Mouse (Mus musculus) forebrain, embryonic 13.5 days (tissue): ENCODE measurements around the gene Rps27. TPM values are rescaled to one million over a fixed set of nuclear protein-coding genes. Genes with fewer than 3 reads are reported as not detected.

Experiments used
- ATAC-seq: fragments of 200-750 bp; cut with Nextera tagmentation; 2 replicates; pipeline ENCODE4 v1.8.0; 2017
- H3K27ac ChIP-seq: fragments of 300-500 bp; sonication (generic); 2 replicates; pipeline ENCODE4 v1.5.1; 2015; ENCODE audit warnings: inconsistent platforms, mild to moderate bottlenecking, moderate library complexity
- H3K27me3 ChIP-seq: fragments of 300-500 bp; sonication (generic); 2 replicates; pipeline ENCODE4 v1.6.1; 2015; ENCODE audit warnings: mild to moderate bottlenecking, inconsistent platforms
- H3K36me3 ChIP-seq: fragments of 300-500 bp; sonication (generic); 2 replicates; pipeline ENCODE4 v1.6.1; 2015; ENCODE audit warnings: mild to moderate bottlenecking, inconsistent platforms; ENCODE audit not compliant: poor library complexity, severe bottlenecking
- H3K4me1 ChIP-seq: fragments of 300-500 bp; sonication (generic); 2 replicates; pipeline ENCODE4 v1.6.1; 2015; ENCODE audit warnings: inconsistent platforms
- H3K4me2 ChIP-seq: fragments of 300-500 bp; sonication (generic); 2 replicates; pipeline ENCODE4 v1.6.1; 2015; ENCODE audit warnings: inconsistent platforms, mild to moderate bottlenecking, moderate library complexity
- H3K4me3 ChIP-seq: fragments of 300-500 bp; sonication (generic); 2 replicates; pipeline ENCODE4 v1.5.1; 2015; ENCODE audit warnings: mild to moderate bottlenecking, inconsistent platforms
- H3K9ac ChIP-seq: fragments of 300-500 bp; sonication (generic); 2 replicates; pipeline ENCODE4 v1.6.1; 2015; ENCODE audit warnings: mild to moderate bottlenecking, inconsistent platforms
- H3K9me3 ChIP-seq: fragments of 300-500 bp; sonication (generic); replicated peaks from 2 replicates; pipeline ENCODE4 v1.6.1; 2016; ENCODE audit warnings: inconsistent platforms
- WGBS: fragments of 180-500 bp; shearing (Covaris S2); methylation state at CpG from one replicate; pipeline ENCODE4 v1.1.7; 2015; 5-methylcytosine and 5-hydroxymethylcytosine counted together
- polyA plus RNA-seq: library from polyadenylated mRNA; unstranded; fragments of >200 nt; fragmentation: Nextera tagmentation; extraction: Ambion mirVana; gene quantifications from 2 replicates; pipeline ENCODE4 v1.2.1, GENCODE M21; 2015

Rps27 gene
- polyA plus RNA-seq, 1 experiment from 2014 or later = 1,420 TPM

- WGBS = 89% methylated on average over 4 of the region's 4 CpGs
- no peaks in the 10 kb centered on the region for H3K9me3 ChIP-seq
- H3K4me1 ChIP-seq = peaks cover 13% of the 10 kb centered on the region
- H3K27me3 ChIP-seq = no peaks in the 10 kb centered on the region
- H3K4me3 ChIP-seq = no peak overlapping the region
- no peak for ATAC-seq
- H3K9ac ChIP-seq = no peak overlapping the region
- no peak overlapping the region for H3K27ac ChIP-seq
- H3K36me3 ChIP-seq = peaks cover 11% of the 10 kb centered on the region; the same call in 1 of the 2 replicates
- H3K4me2 ChIP-seq = no peak overlapping the region
Observed at GRCm38 (mm10) chr3:90222455-90222854, 9.0 kb upstream of the Rps27 start.

- WGBS = 24% methylated on average over 5 of the region's 5 CpGs
- no peak for ATAC-seq
Observed at GRCm38 (mm10) chr3:90221123-90221522, 7.7 kb upstream of the Rps27 start.

DNA sequence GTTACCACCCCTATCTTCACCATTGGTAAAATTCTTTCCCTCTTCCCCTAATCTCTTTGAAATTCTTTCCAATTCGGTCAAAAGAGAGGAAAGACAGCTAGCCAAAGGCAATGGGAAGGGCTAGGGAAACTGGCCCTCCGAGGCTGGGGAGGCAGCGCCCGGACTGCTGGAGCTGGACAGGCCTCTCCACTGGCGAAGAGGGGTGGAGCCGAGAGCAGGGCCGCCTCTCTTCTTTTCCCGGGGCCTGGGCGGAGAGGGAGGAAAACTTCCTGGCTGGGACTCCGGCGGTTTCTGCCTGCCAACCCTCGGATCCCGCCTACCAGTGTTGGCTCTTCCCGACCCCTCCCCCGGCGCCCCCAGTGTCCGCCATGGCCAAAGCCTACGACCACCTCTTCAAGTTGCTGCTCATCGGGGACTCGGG, 7.1 kb upstream of the Rps27 start:
- ATAC-seq = peak; percentile 84
- H3K27me3 ChIP-seq = no peaks in the 10 kb centered on the region
- no peaks in the 10 kb centered on the region for H3K9me3 ChIP-seq
- under 1% methylated on average over 15 of the region's 20 CpGs for WGBS
- H3K36me3 ChIP-seq = peaks cover 11% of the 10 kb centered on the region; the same call in 1 of the 2 replicates
- H3K27ac ChIP-seq = peak overlapping the region; percentile 70
- peak overlapping the region; percentile 65 for H3K9ac ChIP-seq
- peak overlapping the region; percentile 84 for H3K4me2 ChIP-seq
- H3K4me3 ChIP-seq = peak overlapping the region; percentile 44
- H3K4me1 ChIP-seq = peaks cover 13% of the 10 kb centered on the region

More at GRCm38 (mm10) chr3:90221123-90221522, 7.7 kb upstream of the Rps27 start:
- Histone ChIP-seq H3K9me3 (no peaks in the 10 kb centered on the region), H3K27me3 (no peaks in the 10 kb centered on the region), H3K4me3 (peak overlapping the region; percentile 44), H3K9ac (peak overlapping the region; percentile 65), H3K4me2 (peak overlapping the region; percentile 84), H3K27ac (no peak overlapping the region), H3K4me1 (peaks cover 13% of the 10 kb centered on the region), H3K36me3 (peaks cover 11% of the 10 kb centered on the region; the same call in 1 of the 2 replicates)

GRCm38 (mm10) chr3:90220088-90220487, 6.6 kb upstream of the Rps27 start:
- Histone ChIP-seq H3K27ac (peak overlapping the region; percentile 70; the same call in 1 of the 2 replicates), H3K4me3 (peak overlapping the region; percentile 44), H3K36me3 (peaks cover 8% of the 10 kb centered on the region; the same call in 1 of the 2 replicates), H3K9me3 (no peaks in the 10 kb centered on the region), H3K4me1 (peaks cover 13% of the 10 kb centered on the region), H3K4me2 (peak overlapping the region; percentile 84), H3K27me3 (no peaks in the 10 kb centered on the region), H3K9ac (peak overlapping the region; percentile 65; the same call in 1 of the 2 replicates)
- 10% methylated on average over 6 of the region's 6 CpGs for WGBS
- ATAC-seq = peak; percentile 63

DNA sequence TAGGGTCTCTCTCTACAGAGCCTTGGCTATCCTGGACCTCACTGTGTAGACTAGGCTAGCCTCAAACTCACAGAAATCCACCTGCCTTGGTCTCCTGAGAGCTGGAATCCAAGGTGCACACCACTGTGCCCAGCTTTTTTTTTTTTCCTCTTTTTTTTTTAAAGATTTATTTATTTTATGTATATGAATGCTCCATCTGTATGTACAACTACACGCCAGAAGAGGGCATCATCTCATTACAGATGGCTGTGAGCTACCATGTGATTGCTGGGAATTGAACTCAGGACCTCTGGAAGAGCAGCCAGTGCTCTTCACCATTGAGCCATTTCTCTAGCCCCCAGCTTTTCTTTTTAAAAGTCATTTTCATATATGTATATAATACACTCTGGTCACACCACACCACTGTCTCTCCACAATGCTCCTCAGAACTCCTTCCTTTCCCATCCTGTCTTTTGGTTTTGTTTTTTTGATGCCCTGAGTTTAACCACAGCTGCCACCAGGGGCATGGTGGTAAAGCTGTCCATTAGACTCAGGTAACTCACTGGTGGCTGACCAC, 2.5 kb upstream of the Rps27 start:
- Histone ChIP-seq H3K9ac (no peak overlapping the region), H3K9me3 (no peaks in the 10 kb centered on the region), H3K27ac (no peak overlapping the region), H3K36me3 (peaks cover 12% of the 10 kb centered on the region), H3K4me2 (no peak overlapping the region), H3K4me1 (peaks cover 33% of the 10 kb centered on the region), H3K4me3 (no peak overlapping the region), H3K27me3 (no peaks in the 10 kb centered on the region)
- WGBS = 52% methylated on average over 1 of the region's 1 CpGs
- no peak for ATAC-seq

DNA sequence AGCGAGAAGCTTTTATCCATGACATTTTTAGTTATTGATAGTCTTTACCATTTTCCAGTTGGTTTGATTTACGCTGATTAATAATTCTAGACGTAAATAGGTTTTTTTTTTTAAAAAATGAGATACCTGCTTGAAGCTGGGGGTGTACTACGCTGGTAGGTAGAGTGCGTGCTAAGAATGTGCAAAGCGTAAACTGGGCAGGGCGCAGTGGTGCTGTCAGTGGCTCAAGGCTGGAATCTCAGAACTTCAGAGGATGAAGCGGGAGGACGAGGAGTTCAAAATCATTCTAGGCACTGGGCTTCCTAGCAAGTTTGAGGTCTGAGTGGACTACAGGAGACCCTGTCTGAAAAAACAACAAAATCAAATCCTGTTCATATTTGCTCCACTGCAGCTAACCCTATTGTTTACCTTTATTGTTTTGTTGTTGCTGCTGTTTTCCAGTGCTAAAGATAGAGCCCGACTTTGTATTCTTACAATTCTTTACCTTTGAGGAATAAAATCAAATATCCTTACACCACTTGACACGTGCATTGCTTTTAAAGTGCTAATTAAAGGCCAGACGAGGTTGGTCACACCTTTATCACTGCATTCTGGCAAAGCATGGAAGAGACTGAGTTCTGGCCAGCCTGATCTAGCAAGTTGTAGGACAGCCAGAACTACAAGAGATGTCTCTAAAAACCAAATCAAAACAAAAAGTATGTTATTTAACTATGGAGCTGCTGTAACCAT, 669 bp upstream of the Rps27 start:
- Histone ChIP-seq H3K27ac (peak overlapping the region; percentile 49), H3K36me3 (peaks cover 28% of the 10 kb centered on the region), H3K27me3 (no peaks in the 10 kb centered on the region), H3K9me3 (no peaks in the 10 kb centered on the region), H3K4me1 (peaks cover 25% of the 10 kb centered on the region), H3K4me2 (peak overlapping the region; percentile 94), H3K9ac (peak overlapping the region; percentile 87), H3K4me3 (peak overlapping the region; percentile 95)
- ATAC-seq = peak; percentile 56
- WGBS = 14% methylated on average over 12 of the region's 12 CpGs

GRCm38 (mm10) chr3:90212723-90213122, 728 bp downstream of the Rps27 start:
- Histone ChIP-seq H3K36me3 (peaks cover 42% of the 10 kb centered on the region), H3K4me3 (peak overlapping the region; percentile 95), H3K27ac (no peak overlapping the region), H3K27me3 (no peaks in the 10 kb centered on the region), H3K9me3 (no peaks in the 10 kb centered on the region), H3K4me2 (peak overlapping the region; percentile 94), H3K9ac (peak overlapping the region; percentile 87), H3K4me1 (peaks cover 25% of the 10 kb centered on the region)
- WGBS = 15% methylated on average over 5 of the region's 5 CpGs
- no peak for ATAC-seq

- H3K9ac ChIP-seq = no peak overlapping the region
- WGBS = 84% methylated on average over 13 of the region's 13 CpGs
Observed at GRCm38 (mm10) chr3:90211475-90212398, 1.7 kb downstream of the Rps27 start.

GRCm38 (mm10) chr3:90209908-90210566, 3.4 kb downstream of the Rps27 start:
- H3K27me3 ChIP-seq = no peaks in the 10 kb centered on the region
- 96% methylated on average over 5 of the region's 5 CpGs for WGBS
- H3K9ac ChIP-seq = no peak overlapping the region
- H3K9me3 ChIP-seq = no peaks in the 10 kb centered on the region
- no peak for ATAC-seq
- peaks cover 46% of the 10 kb centered on the region for H3K36me3 ChIP-seq
- H3K4me3 ChIP-seq = no peak overlapping the region
- H3K4me2 ChIP-seq = no peak overlapping the region
- no peak overlapping the region for H3K27ac ChIP-seq
- H3K4me1 ChIP-seq = peaks cover 25% of the 10 kb centered on the region

More at GRCm38 (mm10) chr3:90211475-90212398, 1.7 kb downstream of the Rps27 start:
- Histone ChIP-seq H3K27me3 (no peaks in the 10 kb centered on the region), H3K4me1 (peaks cover 25% of the 10 kb centered on the region), H3K36me3 (peaks cover 46% of the 10 kb centered on the region), H3K9me3 (no peaks in the 10 kb centered on the region), H3K4me2 (peak overlapping the region; percentile 94), H3K27ac (no peak overlapping the region), H3K4me3 (peak overlapping the region; percentile 95)
- ATAC-seq = no peak

DNA sequence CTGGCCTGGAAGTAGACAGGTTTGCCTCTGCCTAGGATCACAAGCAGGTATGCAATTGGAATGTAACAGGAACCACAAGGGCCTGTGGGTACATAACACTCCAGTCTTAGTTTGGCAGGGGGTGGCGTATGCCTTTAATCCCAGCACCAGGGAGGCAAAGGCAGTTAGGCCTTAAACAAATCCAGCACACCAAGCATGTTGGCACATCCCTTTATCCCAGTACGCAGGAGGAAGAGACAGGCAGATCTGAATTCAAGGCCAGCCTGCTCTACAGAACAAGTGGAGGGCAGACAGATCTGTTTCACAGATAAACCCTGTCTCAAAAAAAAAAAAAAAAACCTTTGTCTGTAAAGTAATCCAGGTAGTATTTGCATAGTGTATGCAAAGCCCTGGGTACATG, 4.8 kb downstream of the Rps27 start:
- H3K27ac ChIP-seq = no peak overlapping the region
- no peaks in the 10 kb centered on the region for H3K9me3 ChIP-seq
- no peak overlapping the region for H3K4me2 ChIP-seq
- H3K9ac ChIP-seq = no peak overlapping the region
- 87% methylated on average over 2 of the region's 2 CpGs for WGBS
- ATAC-seq = no peak
- H3K27me3 ChIP-seq = no peaks in the 10 kb centered on the region
- no peak overlapping the region for H3K4me3 ChIP-seq
- H3K4me1 ChIP-seq = peaks cover 18% of the 10 kb centered on the region
- H3K36me3 ChIP-seq = peaks cover 46% of the 10 kb centered on the region

DNA sequence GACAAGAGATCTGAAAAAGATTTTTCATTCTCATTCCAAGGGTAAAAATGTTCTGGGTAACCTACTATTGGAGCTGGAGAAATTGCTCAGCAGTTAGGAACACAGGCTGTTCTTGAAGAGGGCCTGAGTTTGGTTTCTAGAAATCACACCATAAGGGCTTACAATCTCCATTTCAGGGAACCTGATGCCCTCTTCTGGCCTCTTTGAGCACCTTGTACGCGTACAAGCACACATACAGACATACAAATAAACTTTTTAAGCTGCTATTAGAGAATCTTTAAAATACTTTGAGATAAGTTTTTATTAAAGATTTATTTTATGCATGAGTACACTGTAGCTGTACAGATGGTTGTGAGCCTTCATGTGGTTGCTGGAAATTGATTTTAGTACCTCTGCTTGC, 8.9 kb downstream of the Rps27 start:
- H3K27me3 ChIP-seq = no peaks in the 10 kb centered on the region
- no peaks in the 10 kb centered on the region for H3K4me1 ChIP-seq
- H3K4me2 ChIP-seq = no peak overlapping the region
- 98% methylated on average over 2 of the region's 2 CpGs for WGBS
- H3K27ac ChIP-seq = no peak overlapping the region
- H3K9ac ChIP-seq = no peak overlapping the region
- H3K4me3 ChIP-seq = no peak overlapping the region
- no peaks in the 10 kb centered on the region for H3K9me3 ChIP-seq
- peaks cover 22% of the 10 kb centered on the region for H3K36me3 ChIP-seq
- ATAC-seq = no peak
